Mouse (Mus musculus): Measurements from ENCODE around the gene Aldh1a1.
"Not testable (repeated sequence)": the region's sequence is repeated elsewhere in the genome, so short reads cannot be mapped to it uniquely, and the experiment has no call there.

- not testable (repeated sequence) for TF ChIP-seq POLR2A (IDR thresholded peaks at IDR 0.05; ENCODE audit: insufficient read length, low read depth); CEBPB (IDR thresholded peaks at IDR 0.05; ENCODE audit: insufficient read depth, poor library complexity, severe bottlenecking); USF1 (IDR thresholded peaks at IDR 0.05; ENCODE audit: low read depth); MYOG (IDR thresholded peaks at IDR 0.05; ENCODE audit: control insufficient read depth in 1 of 3, insufficient read depth in 1 of 3, insufficient read length in 2 of 3, low read depth in 2 of 3)
Measured at GRCm38 (mm10) chr19:20529156-20529555, 36.6 kb downstream of the Aldh1a1 start.

All from myocyte (in vitro differentiated cells).